Mouse (Mus musculus) liver, embryonic 15.5 days (tissue): Measurements from ENCODE around the gene Ksr2. TPM values are rescaled to one million over a fixed set of nuclear protein-coding genes. Genes with fewer than 3 reads are reported as not detected.

ENCODE experiments used
- ATAC-seq: fragments of 200-750 bp; cut with Nextera tagmentation; 2 replicates; pipeline ENCODE4 v1.8.0; 2017; ENCODE audit warnings: moderate number of reproducible peaks, mild to moderate bottlenecking, moderate library complexity; ENCODE audit not compliant: insufficient read depth
- H3K27ac ChIP-seq: fragments of 300-500 bp; sonication (generic); replicated peaks from 2 replicates; pipeline ENCODE4 v1.5.1; 2015; ENCODE audit warnings: mild to moderate bottlenecking, inconsistent platforms
- H3K27me3 ChIP-seq: fragments of 300-500 bp; sonication (generic); 2 replicates; pipeline ENCODE4 v1.6.1; 2015; ENCODE audit warnings: mild to moderate bottlenecking, inconsistent platforms
- H3K36me3 ChIP-seq: fragments of 300-500 bp; sonication (generic); replicated peaks from 2 replicates; pipeline ENCODE4 v1.6.1; 2015; ENCODE audit warnings: moderate library complexity, mild to moderate bottlenecking, inconsistent platforms
- H3K4me1 ChIP-seq: fragments of 300-500 bp; sonication (generic); replicated peaks from 2 replicates; pipeline ENCODE4 v1.6.1; 2015; ENCODE audit warnings: inconsistent platforms
- H3K4me2 ChIP-seq: fragments of 300-500 bp; sonication (generic); 2 replicates; pipeline ENCODE4 v1.6.1; 2015; ENCODE audit warnings: moderate library complexity, mild to moderate bottlenecking, inconsistent platforms
- H3K4me3 ChIP-seq: fragments of 300-500 bp; sonication (generic); replicated peaks from 2 replicates; pipeline ENCODE4 v1.5.1; 2015; ENCODE audit warnings: mild to moderate bottlenecking, inconsistent platforms
- H3K9ac ChIP-seq: fragments of 300-500 bp; sonication (generic); 2 replicates; pipeline ENCODE4 v1.6.1; 2015; ENCODE audit warnings: moderate library complexity, mild to moderate bottlenecking, inconsistent platforms
- H3K9me3 ChIP-seq: fragments of 300-500 bp; sonication (generic); replicated peaks from 2 replicates; pipeline ENCODE4 v1.6.1; 2016; ENCODE audit warnings: inconsistent platforms
- WGBS: fragments of 180-500 bp; shearing (Covaris S2); methylation state at CpG from one replicate; pipeline ENCODE4 v1.1.7; 2015; ENCODE audit warnings: mixed read lengths; ENCODE audit not compliant: insufficient replicate concordance; 5-methylcytosine and 5-hydroxymethylcytosine counted together
- polyA plus RNA-seq: library from polyadenylated mRNA; unstranded; fragments of >200 nt; fragmentation: Nextera tagmentation; extraction: Ambion mirVana; gene quantifications from 2 replicates; pipeline ENCODE4 v1.2.1, GENCODE M21; 2015

Ksr2 gene
- polyA plus RNA-seq, 1 experiment from 2014 or later = 0.10 TPM

DNA sequence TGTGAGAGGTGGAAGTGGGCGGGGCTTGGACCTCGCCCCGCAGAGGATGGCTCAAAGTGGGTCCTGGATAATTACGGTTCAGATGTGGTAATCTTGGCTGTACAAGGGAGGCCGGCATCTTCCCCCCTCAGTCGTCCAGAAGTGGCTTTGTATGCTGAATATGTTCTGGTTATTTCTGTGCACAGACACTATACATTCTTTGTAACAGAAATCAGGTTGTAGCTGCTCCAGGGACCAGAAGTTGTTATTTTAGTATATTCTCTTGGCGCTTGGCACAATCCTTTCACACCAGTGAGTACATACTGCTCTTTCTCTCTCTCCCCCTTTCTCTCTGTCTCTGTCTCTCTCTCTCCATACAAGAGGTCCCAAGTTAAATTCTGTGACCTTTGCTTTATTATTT, 92.0 kb downstream of the Ksr2 start:
- Histone ChIP-seq H3K36me3 (no peaks in the 10 kb centered on the region), H3K9me3 (no peaks in the 10 kb centered on the region), H3K27ac (no peak overlapping the region), H3K9ac (no peak overlapping the region), H3K4me3 (no peak overlapping the region), H3K27me3 (no peaks in the 10 kb centered on the region), H3K4me2 (no peak overlapping the region), H3K4me1 (no peaks in the 10 kb centered on the region)
- no peak for ATAC-seq
- WGBS = 44% methylated on average over 7 of the region's 7 CpGs

DNA sequence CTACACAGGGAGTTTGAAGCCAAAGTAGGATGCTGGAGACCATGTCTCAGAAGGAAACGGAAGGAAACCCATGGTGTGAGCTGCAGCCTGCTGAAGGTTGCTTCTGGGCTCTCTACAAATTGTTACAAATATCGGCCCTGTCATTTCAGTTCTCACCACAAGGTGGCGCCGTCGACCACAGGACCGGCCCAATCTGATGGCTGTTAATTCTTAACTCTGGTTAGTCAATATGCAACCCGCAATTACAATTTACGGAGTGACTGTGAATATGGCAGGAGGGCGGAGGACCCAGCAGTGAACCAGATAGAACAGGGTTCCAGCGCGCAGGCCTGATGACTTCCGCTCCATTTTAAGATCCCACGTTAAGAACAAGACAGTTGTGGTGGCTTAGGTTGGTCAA, 92.6 kb downstream of the Ksr2 start:
- no peaks in the 10 kb centered on the region for H3K4me1 ChIP-seq
- H3K4me2 ChIP-seq = no peak overlapping the region
- no peak overlapping the region for H3K9ac ChIP-seq
- WGBS = 26% methylated on average over 13 of the region's 13 CpGs
- no peaks in the 10 kb centered on the region for H3K36me3 ChIP-seq
- no peak overlapping the region for H3K4me3 ChIP-seq
- no peaks in the 10 kb centered on the region for H3K9me3 ChIP-seq
- H3K27ac ChIP-seq = no peak overlapping the region
- H3K27me3 ChIP-seq = no peaks in the 10 kb centered on the region
- no peak for ATAC-seq

DNA sequence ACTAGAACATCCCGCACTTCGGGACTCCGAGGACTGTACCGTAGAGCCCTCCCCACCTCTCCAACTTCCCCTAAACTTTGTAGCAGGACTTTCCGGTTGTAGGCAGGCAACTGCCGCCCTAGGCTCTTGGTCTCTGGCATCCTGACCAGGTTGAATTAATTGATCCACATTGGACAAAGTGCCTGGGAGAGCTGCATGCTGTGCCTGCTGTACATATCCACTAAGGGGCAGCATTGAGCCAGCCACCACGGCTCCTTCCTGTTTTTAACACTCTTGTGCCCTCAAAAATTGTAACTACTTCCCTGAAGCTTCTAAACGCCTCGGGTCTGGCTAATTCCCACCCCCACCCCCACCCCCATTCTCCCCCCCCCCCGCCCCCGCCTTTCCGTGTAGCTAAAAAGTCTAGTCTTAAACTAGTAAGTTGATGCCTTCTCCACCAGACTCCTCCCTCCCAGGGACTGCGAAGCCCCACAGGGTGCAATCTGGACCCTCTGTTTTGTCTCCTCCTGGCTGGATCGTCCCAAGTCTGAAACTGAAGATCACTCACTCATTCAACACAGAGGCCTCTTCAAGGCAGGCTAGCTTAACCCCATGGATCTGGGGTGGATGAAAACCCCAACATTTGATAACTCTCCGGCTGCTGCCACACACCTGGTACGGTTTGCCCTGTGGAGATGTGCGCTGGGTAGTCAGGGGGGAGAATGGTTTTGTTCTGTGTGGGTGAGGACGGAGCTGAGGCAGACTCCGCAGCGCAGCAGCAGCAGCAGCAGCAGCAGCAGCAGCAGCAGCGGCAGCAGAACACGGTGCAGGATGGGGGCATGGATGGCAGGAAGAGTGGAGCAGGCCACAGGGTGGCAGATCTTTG, 95.9 kb downstream of the Ksr2 start:
- Histone ChIP-seq H3K4me3 (no peak overlapping the region), H3K4me1 (no peaks in the 10 kb centered on the region), H3K36me3 (no peaks in the 10 kb centered on the region), H3K27ac (no peak overlapping the region), H3K9ac (no peak overlapping the region), H3K4me2 (no peak overlapping the region), H3K9me3 (no peaks in the 10 kb centered on the region), H3K27me3 (no peaks in the 10 kb centered on the region)
- WGBS = 36% methylated on average over 22 of the region's 22 CpGs
- ATAC-seq = no peak

DNA sequence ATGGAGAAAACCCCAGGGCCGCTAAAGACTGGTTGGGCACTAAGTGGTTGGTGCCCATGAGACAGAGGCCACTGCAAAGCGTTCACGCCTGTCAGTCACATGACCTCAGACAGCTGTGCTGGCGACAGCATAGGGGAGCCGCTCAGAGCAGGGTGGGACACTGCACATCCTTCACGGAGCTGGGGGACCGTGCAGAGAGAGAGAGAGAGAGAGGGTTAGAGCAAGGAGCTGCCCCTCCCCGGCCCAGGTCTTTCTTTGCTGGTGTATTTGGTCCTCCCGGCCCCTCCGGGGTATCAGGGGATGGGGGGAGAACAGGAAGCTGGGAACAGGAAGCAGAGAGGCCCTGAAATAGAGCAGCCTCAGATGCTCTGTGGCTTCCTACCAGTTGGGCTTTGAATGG, 97.1 kb downstream of the Ksr2 start:
- H3K9ac ChIP-seq = no peak overlapping the region
- no peak overlapping the region for H3K27ac ChIP-seq
- no peak overlapping the region for H3K4me3 ChIP-seq
- H3K4me2 ChIP-seq = no peak overlapping the region
- H3K4me1 ChIP-seq = no peaks in the 10 kb centered on the region
- no peaks in the 10 kb centered on the region for H3K9me3 ChIP-seq
- no peaks in the 10 kb centered on the region for H3K27me3 ChIP-seq
- no peak for ATAC-seq
- no peaks in the 10 kb centered on the region for H3K36me3 ChIP-seq
- WGBS = 34% methylated on average over 10 of the region's 10 CpGs

DNA sequence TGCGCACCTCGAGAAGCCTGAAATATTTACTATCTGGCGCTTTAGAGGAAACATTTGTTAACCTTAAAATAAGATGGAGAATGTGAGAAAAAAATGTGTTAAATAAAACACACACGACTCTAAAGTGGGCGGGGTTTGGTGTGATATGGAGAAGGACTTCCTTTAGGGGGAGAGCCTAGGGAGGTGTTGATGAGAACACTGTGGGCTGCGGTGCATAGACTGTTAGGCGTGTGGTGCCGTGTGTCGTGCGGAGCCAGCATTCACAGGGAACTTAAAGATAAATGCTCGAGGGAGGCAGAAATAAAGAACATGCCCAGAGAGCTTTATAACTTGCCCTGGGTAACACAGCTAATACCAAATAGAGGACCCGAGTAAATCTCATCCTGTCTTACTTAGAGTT, 101.6 kb downstream of the Ksr2 start:
- Histone ChIP-seq H3K4me1 (no peaks in the 10 kb centered on the region), H3K9me3 (no peaks in the 10 kb centered on the region), H3K4me2 (no peak overlapping the region), H3K9ac (no peak overlapping the region), H3K27me3 (no peaks in the 10 kb centered on the region), H3K36me3 (no peaks in the 10 kb centered on the region), H3K4me3 (no peak overlapping the region), H3K27ac (no peak overlapping the region)
- ATAC-seq = no peak
- WGBS = 62% methylated on average over 12 of the region's 12 CpGs

DNA sequence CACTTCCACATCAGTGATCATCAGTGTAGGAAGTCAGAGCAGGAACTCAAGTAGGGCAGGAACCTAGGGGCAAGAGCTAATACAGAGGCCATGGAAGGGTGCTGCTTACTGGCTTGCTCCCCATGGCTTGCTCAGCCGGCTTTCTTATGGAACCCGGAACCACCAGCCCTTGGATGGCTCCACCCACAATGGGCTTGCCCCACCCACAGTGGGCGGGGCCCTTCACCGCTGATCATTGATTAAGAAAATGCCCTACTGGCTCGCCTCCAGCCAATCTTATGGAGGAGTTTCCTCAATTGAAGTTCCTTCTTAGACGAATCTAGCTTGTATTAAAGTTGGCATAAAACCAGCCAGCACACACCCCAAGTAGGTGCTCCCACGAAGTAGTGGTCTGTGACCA, 102.1 kb downstream of the Ksr2 start:
- ATAC-seq = no peak
- WGBS = 56% methylated on average over 7 of the region's 7 CpGs
- no peak overlapping the region for H3K4me3 ChIP-seq
- H3K27me3 ChIP-seq = no peaks in the 10 kb centered on the region
- H3K9ac ChIP-seq = no peak overlapping the region
- H3K27ac ChIP-seq = no peak overlapping the region
- H3K4me1 ChIP-seq = no peaks in the 10 kb centered on the region
- H3K9me3 ChIP-seq = no peaks in the 10 kb centered on the region
- H3K36me3 ChIP-seq = no peaks in the 10 kb centered on the region
- no peak overlapping the region for H3K4me2 ChIP-seq

DNA sequence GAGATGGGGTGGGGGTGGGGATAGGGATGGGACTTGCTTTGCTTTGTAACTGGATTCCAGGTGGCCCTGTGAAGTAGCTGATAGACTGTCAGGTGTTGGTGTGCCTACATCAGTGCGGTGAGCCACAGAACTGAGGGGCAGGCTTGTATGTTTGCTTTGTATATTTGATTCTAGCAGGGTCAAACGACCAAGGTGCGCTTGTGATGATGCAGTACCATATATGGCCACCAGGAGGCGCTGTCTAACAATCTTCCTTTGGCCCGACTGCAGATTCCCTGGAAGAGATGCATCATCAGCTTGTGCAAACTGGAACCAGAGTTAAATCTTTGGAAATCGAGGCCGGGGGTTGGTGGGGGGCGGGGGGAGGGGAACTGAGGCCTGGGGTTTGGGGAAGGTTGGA, 102.8 kb downstream of the Ksr2 start:
- no peak overlapping the region for H3K9ac ChIP-seq
- 6% methylated on average over 8 of the region's 8 CpGs for WGBS

DNA sequence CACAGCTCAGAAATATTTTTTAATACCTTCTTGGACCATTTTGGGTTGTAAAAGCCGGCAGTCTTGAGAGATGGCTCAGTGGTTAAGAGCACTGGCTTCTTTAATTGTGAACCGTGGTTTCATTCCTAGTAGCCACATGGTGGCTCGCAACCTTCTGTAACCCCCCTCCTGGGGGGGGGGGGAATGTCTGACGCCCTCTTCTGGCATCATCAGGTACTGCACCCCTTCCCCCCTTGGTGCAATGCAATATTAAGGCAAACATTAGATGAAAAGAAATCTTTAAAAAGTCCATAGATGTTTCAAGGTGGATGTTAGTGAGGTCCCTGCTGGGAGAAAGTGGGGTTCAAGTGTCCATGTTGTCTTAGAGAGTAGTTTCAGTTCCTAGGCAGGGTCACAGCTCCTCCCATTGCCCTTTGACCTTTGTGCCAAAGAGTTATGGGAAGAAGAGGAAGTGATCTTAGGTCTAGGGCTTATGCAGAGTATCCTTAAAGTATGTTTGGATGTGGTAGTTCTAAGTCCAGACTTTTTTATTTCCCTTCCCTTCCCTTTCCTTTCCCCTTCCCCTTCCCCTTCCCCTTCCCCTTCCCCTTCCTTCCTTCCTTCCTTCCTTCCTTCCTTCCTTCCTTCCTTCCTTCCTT, 106.2 kb downstream of the Ksr2 start:
- Histone ChIP-seq H3K36me3 (no peaks in the 10 kb centered on the region), H3K4me3 (no peak overlapping the region)
- ATAC-seq = no peak

More for the DNA sequence above, 102.8 kb downstream of the Ksr2 start:
- H3K9me3 ChIP-seq = no peaks in the 10 kb centered on the region
- no peaks in the 10 kb centered on the region for H3K4me1 ChIP-seq
- H3K27ac ChIP-seq = no peak overlapping the region
- H3K4me3 ChIP-seq = no peak overlapping the region
- no peaks in the 10 kb centered on the region for H3K27me3 ChIP-seq
- no peak overlapping the region for H3K4me2 ChIP-seq
- H3K36me3 ChIP-seq = no peaks in the 10 kb centered on the region
- ATAC-seq = no peak

DNA sequence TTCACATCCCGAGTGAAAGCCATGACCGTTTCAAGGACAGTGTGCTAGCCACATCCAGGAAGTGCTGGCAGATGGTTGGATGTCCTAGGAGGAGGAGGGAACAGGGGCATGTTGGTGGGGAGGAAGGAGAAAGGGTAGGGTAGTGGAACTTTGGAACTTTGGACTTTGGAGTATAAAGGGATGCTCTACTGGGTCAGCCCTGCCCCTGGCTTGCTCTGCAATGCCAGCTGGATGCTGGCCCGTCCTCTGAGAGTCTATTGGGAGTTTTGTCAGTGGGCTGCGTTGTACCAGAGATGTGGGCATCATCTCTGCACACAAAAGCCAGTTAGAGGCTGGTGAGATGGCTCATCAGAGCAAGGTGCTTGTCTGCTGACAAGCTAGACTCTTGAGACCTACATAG, 107.4 kb downstream of the Ksr2 start:
- no peak overlapping the region for H3K9ac ChIP-seq
- no peak overlapping the region for H3K4me3 ChIP-seq
- no peak for ATAC-seq
- no peak overlapping the region for H3K27ac ChIP-seq
- 34% methylated on average over 4 of the region's 4 CpGs for WGBS
- no peaks in the 10 kb centered on the region for H3K4me1 ChIP-seq
- no peaks in the 10 kb centered on the region for H3K27me3 ChIP-seq
- H3K4me2 ChIP-seq = no peak overlapping the region
- H3K9me3 ChIP-seq = no peaks in the 10 kb centered on the region
- H3K36me3 ChIP-seq = no peaks in the 10 kb centered on the region

More for the DNA sequence above, 106.2 kb downstream of the Ksr2 start:
- no peaks in the 10 kb centered on the region for H3K27me3 ChIP-seq
- no peak overlapping the region for H3K4me2 ChIP-seq
- H3K9me3 ChIP-seq = no peaks in the 10 kb centered on the region
- no peak overlapping the region for H3K27ac ChIP-seq
- no peak overlapping the region for H3K9ac ChIP-seq
- no peaks in the 10 kb centered on the region for H3K4me1 ChIP-seq
- 34% methylated on average over 4 of the region's 4 CpGs for WGBS

DNA sequence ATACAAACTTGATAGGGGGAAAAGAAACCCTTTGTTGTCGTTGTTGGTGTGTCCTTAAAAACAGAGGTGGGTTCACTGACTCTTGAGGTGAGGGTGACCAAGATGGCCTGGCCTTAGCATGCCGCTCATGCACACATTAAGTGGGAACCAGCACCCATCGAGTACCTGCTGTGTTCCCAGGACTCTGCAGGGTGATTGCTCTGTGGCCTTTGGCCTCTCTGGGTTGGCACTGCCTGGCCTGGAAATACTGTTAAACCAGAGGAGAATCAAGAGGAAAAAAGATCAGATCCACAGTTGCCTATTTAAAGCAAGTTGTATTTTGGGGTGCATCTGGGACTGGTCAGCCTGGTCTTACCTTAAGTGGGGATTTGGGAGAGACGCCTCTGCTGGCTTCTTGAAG, 107.9 kb downstream of the Ksr2 start:
- H3K9me3 ChIP-seq = no peaks in the 10 kb centered on the region
- H3K36me3 ChIP-seq = no peaks in the 10 kb centered on the region
- no peak overlapping the region for H3K27ac ChIP-seq
- no peak overlapping the region for H3K4me3 ChIP-seq
- H3K4me2 ChIP-seq = no peak overlapping the region
- H3K9ac ChIP-seq = no peak overlapping the region
- ATAC-seq = no peak
- 68% methylated on average over 4 of the region's 4 CpGs for WGBS
- H3K4me1 ChIP-seq = no peaks in the 10 kb centered on the region
- no peaks in the 10 kb centered on the region for H3K27me3 ChIP-seq

DNA sequence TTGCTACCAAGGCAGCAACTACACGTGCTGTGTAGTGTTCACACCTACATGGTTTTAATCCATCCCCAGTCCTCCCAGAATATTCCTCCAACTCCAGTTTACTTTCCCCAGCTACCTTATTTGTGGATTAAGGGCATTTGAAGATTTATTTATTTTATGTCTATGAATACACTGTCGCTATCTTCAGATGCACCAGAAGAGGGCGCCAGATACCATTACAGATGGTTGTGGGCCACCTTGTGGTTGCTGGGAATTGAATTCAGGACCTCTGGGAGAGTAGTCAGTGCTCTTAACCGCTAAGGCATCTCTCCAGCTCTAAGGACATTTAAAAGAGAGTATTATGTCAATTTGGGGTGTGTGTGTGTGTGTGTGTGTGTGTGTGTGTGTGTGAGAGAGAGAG, 108.7 kb downstream of the Ksr2 start:
- Histone ChIP-seq H3K9me3 (no peaks in the 10 kb centered on the region), H3K4me1 (no peaks in the 10 kb centered on the region), H3K4me3 (no peak overlapping the region), H3K27me3 (no peaks in the 10 kb centered on the region), H3K27ac (no peak overlapping the region), H3K36me3 (no peaks in the 10 kb centered on the region), H3K4me2 (no peak overlapping the region), H3K9ac (no peak overlapping the region)
- WGBS = 55% methylated on average over 4 of the region's 4 CpGs
- ATAC-seq = no peak
